ENCODE assay signal across 7 mouse cellular contexts in genomic region chr8:90349709-90350562, GRCm38 (mm10). TPM values are rescaled to one million over a fixed set of nuclear protein-coding genes. Genes with fewer than 3 reads are reported as not detected.
DNase-seq lines count a peak whose midpoint lies in the region; ATAC-seq and TF ChIP-seq lines count a peak whose summit lies in the region.

No protein-coding gene starts in this region.

- H3K27ac ChIP-seq in liver, postnatal 0 days (ENCODE audit: low read depth), result no peak overlapping the region
- H3K27ac ChIP-seq in liver, embryonic 12.5 days, result no peak overlapping the region
- no peak overlapping the region for H3K27ac ChIP-seq in embryonic facial prominence, embryonic 14.5 days (replicated peaks; ENCODE audit: low read depth, low read length)
- H3K27ac ChIP-seq in kidney, adult 2 months (ENCODE audit: insufficient read depth, low read depth, low read length), result no peak overlapping the region
- no peak overlapping the region for H3K27ac ChIP-seq in midbrain, embryonic 14.5 days (replicated peaks; ENCODE audit: low read depth, low read length)
- H3K27ac ChIP-seq in liver, embryonic 11.5 days (ENCODE audit: low read depth, low read length), result no peak overlapping the region

- no peak for TF ChIP-seq EP300 in liver, postnatal 0 days (IDR thresholded peaks at IDR 0.05; ENCODE audit: low read depth)

- DNase-seq in liver, postnatal 0 days, result no peak
- peak; percentile 61 for DNase-seq in embryonic facial prominence, embryonic 14.5 days (ENCODE audit: low spot score)
- peak; percentile 21 for DNase-seq in kidney, adult 2 months
- DNase-seq in midbrain, embryonic 14.5 days, result peak; percentile 70
- DNase-seq in liver, embryonic 11.5 days (ENCODE audit: low spot score), result no peak

- H3K9ac ChIP-seq in liver, postnatal 0 days (replicated peaks), result no peak overlapping the region
- H3K9ac ChIP-seq in liver, embryonic 12.5 days, result no peak overlapping the region
- H3K9ac ChIP-seq in embryonic facial prominence, embryonic 14.5 days (ENCODE audit: low read depth, low read length), result no peak overlapping the region
- no peak overlapping the region for H3K9ac ChIP-seq in midbrain, embryonic 14.5 days (replicated peaks; ENCODE audit: low read length)
- H3K9ac ChIP-seq in liver, embryonic 11.5 days (ENCODE audit: low read depth, low read length), result no peak overlapping the region

- H3K4me1 ChIP-seq in liver, postnatal 0 days (ENCODE audit: insufficient read depth), result 0 out of 2 replicates have a peak, but pooled peaks cover 3% of the 10 kb centered on the region
- no peaks in the 10 kb centered on the region for H3K4me1 ChIP-seq in liver, embryonic 12.5 days
- peaks cover 15% of the 10 kb centered on the region; the same call in 1 of the 2 replicates for H3K4me1 ChIP-seq in embryonic facial prominence, embryonic 14.5 days (ENCODE audit: control insufficient read depth, insufficient read depth, low read length)
- H3K4me1 ChIP-seq in kidney, adult 2 months (ENCODE audit: control insufficient read depth, insufficient read depth, low read length), result no peaks in the 10 kb centered on the region; the same call in 1 of the 2 replicates
- H3K4me1 ChIP-seq in midbrain, embryonic 14.5 days (ENCODE audit: control insufficient read depth, insufficient read depth, low read length), result peaks cover 27% of the 10 kb centered on the region
- peaks cover 2% of the 10 kb centered on the region; the same call in 1 of the 2 replicates for H3K4me1 ChIP-seq in liver, embryonic 11.5 days (replicated peaks; ENCODE audit: control insufficient read depth, insufficient read depth, low read length)

- peak; percentile 34; the same call in 1 of the 2 replicates for TF ChIP-seq CTCF in liver, postnatal 0 days (IDR thresholded peaks at IDR 0.05; ENCODE audit: low read depth)
- no peak for TF ChIP-seq CTCF in kidney, adult 2 months (conservative IDR thresholded peaks at IDR 0.05; ENCODE audit: insufficient read depth, insufficient read length, low read depth, low read length)

- H3K9me3 ChIP-seq in liver, postnatal 0 days (ENCODE audit: low read length), result no peaks in the 10 kb centered on the region
- H3K9me3 ChIP-seq in liver, embryonic 12.5 days (replicated peaks), result no peaks in the 10 kb centered on the region
- H3K9me3 ChIP-seq in embryonic facial prominence, embryonic 14.5 days (ENCODE audit: control insufficient read depth, low read length), result no peaks in the 10 kb centered on the region
- H3K9me3 ChIP-seq in midbrain, embryonic 14.5 days (ENCODE audit: control insufficient read depth, low read length), result no peaks in the 10 kb centered on the region
- H3K9me3 ChIP-seq in liver, embryonic 11.5 days (ENCODE audit: control insufficient read depth, low read length), result no peaks in the 10 kb centered on the region

- H3K27me3 ChIP-seq in liver, postnatal 0 days (ENCODE audit: insufficient read depth, low read length), result peaks cover 25% of the 10 kb centered on the region
- H3K27me3 ChIP-seq in liver, embryonic 12.5 days (replicated peaks), result peaks cover 46% of the 10 kb centered on the region
- no peaks in the 10 kb centered on the region; the same call in none of the 2 replicates for H3K27me3 ChIP-seq in embryonic facial prominence, embryonic 14.5 days (replicated peaks; ENCODE audit: control insufficient read depth, insufficient read depth, low read length)
- H3K27me3 ChIP-seq in kidney, adult 2 months (replicated peaks; ENCODE audit: control insufficient read depth, insufficient read depth, low read length), result no peaks in the 10 kb centered on the region; the same call in 1 of the 2 replicates
- no peaks in the 10 kb centered on the region for H3K27me3 ChIP-seq in midbrain, embryonic 14.5 days (ENCODE audit: control insufficient read depth, insufficient read depth, low read length)
- peaks cover 43% of the 10 kb centered on the region for H3K27me3 ChIP-seq in liver, embryonic 11.5 days (replicated peaks; ENCODE audit: control insufficient read depth, insufficient read depth, low read length)

- TF ChIP-seq POLR2A in kidney, adult 2 months (IDR thresholded peaks at IDR 0.05; ENCODE audit: low read depth, low read length), result no peak

- no peak overlapping the region for H3K4me2 ChIP-seq in liver, postnatal 0 days (ENCODE audit: low read depth, low read length)
- no peak overlapping the region for H3K4me2 ChIP-seq in liver, embryonic 12.5 days
- no peak overlapping the region for H3K4me2 ChIP-seq in embryonic facial prominence, embryonic 14.5 days (ENCODE audit: low read depth, low read length)
- H3K4me2 ChIP-seq in midbrain, embryonic 14.5 days (ENCODE audit: low read length), result peak overlapping the region; percentile 18
- no peak overlapping the region for H3K4me2 ChIP-seq in liver, embryonic 11.5 days

- no peak overlapping the region for H3K4me3 ChIP-seq in liver, postnatal 0 days (ENCODE audit: low read depth, low read length)
- H3K4me3 ChIP-seq in liver, embryonic 12.5 days, result no peak overlapping the region
- no peak overlapping the region for H3K4me3 ChIP-seq in embryonic facial prominence, embryonic 14.5 days (ENCODE audit: low read depth, low read length)
- no peak overlapping the region for H3K4me3 ChIP-seq in kidney, adult 2 months (ENCODE audit: insufficient read depth, low read depth, low read length)
- H3K4me3 ChIP-seq in midbrain, embryonic 14.5 days (replicated peaks; ENCODE audit: low read depth, low read length), result no peak overlapping the region
- H3K4me3 ChIP-seq in liver, embryonic 11.5 days (ENCODE audit: low read depth, low read length), result no peak overlapping the region

- 42% methylated on average over 13 of the region's 13 CpGs for WGBS in liver, postnatal 0 days (ENCODE audit: insufficient replicate concordance)
- WGBS in liver, embryonic 12.5 days (ENCODE audit: insufficient replicate concordance), result 27% methylated on average over 13 of the region's 13 CpGs
- 33% methylated on average over 13 of the region's 13 CpGs for WGBS in embryonic facial prominence, embryonic 14.5 days
- 51% methylated on average over 13 of the region's 13 CpGs for WGBS in kidney, adult 2 months
- 19% methylated on average over 13 of the region's 13 CpGs for WGBS in midbrain, embryonic 14.5 days
- WGBS in liver, embryonic 11.5 days, result 28% methylated on average over 13 of the region's 13 CpGs

- no peaks in the 10 kb centered on the region for H3K36me3 ChIP-seq in liver, postnatal 0 days (replicated peaks; ENCODE audit: insufficient read depth, low read length)
- no peaks in the 10 kb centered on the region for H3K36me3 ChIP-seq in liver, embryonic 12.5 days
- no peaks in the 10 kb centered on the region for H3K36me3 ChIP-seq in embryonic facial prominence, embryonic 14.5 days (ENCODE audit: control insufficient read depth, insufficient read depth, low read length)
- no peaks in the 10 kb centered on the region for H3K36me3 ChIP-seq in kidney, adult 2 months (ENCODE audit: control insufficient read depth, insufficient read depth, low read length)
- H3K36me3 ChIP-seq in midbrain, embryonic 14.5 days (ENCODE audit: control insufficient read depth, insufficient read depth, low read length), result no peaks in the 10 kb centered on the region
- no peaks in the 10 kb centered on the region for H3K36me3 ChIP-seq in liver, embryonic 11.5 days (ENCODE audit: control insufficient read depth, insufficient read depth, low read length)

- no peak for ATAC-seq in liver, postnatal 0 days
- no peak for ATAC-seq in liver, embryonic 12.5 days
- no peak for ATAC-seq in embryonic facial prominence, embryonic 14.5 days (ENCODE audit: low read depth)
- no peak for ATAC-seq in midbrain, embryonic 14.5 days (ENCODE audit: low FRiP score, low TSS enrichment)
- no peak for ATAC-seq in erythroid progenitor cell, adult 5-6 weeks (replicated peaks; ENCODE audit: low FRiP score, poor library complexity, severe bottlenecking)
- ATAC-seq in liver, embryonic 11.5 days (replicated peaks; ENCODE audit: low FRiP score), result no peak

RNA-seq across cellular contexts. Expression of gene Tox3, which starts 1.8 kb away (rescaled TPM):
- polyA plus RNA-seq in liver, postnatal 0 days (2015; fragmentation: Nextera tagmentation; extraction: Ambion mirVana), result 0.06 and 0.09 TPM in 2 replicates
- polyA plus RNA-seq in liver, embryonic 12.5 days (2016; fragmentation: Nextera tagmentation; extraction: Ambion mirVana), result 0.54 and 0.76 TPM in 2 replicates
- 4.9 and 5.2 TPM in 2 replicates for polyA plus RNA-seq in embryonic facial prominence, embryonic 14.5 days (2014; fragmentation: Nextera tagmentation; extraction: Ambion mirVana)
- 8.9 and 11.2 TPM in 2 replicates for polyA plus RNA-seq in kidney, adult 2 months (2012; rRNA removed)
- polyA plus RNA-seq in midbrain, embryonic 14.5 days (2014; fragmentation: Nextera tagmentation; extraction: Ambion mirVana), result 40.2 and 42.0 TPM in 2 replicates
- not detected in 2 replicates for total RNA-seq in erythroid progenitor cell, adult 5-6 weeks (2015; ENCODE audit: low replicate concordance)
- total RNA-seq in erythroid progenitor cell, adult 5-6 weeks (2017; ENCODE audit: low replicate concordance), result not detected in 2 replicates
- polyA plus RNA-seq in liver, embryonic 11.5 days (2014; fragmentation: Nextera tagmentation; extraction: Ambion mirVana), result 1.8 TPM in 2 replicates

Comparison
In these comparisons a context has a peak if more than half of its experiments do, and no peak if none do; other contexts are left out.
1. DNase-seq: peak in embryonic facial prominence, embryonic 14.5 days (single experiment), kidney, adult 2 months (single experiment) and midbrain, embryonic 14.5 days (single experiment); none in liver, postnatal 0 days (single experiment) and liver, embryonic 11.5 days (single experiment).